Mouse (Mus musculus): ENCODE measurements around the gene Arhgap9. TPM values are rescaled to one million over a fixed set of nuclear protein-coding genes. Genes with fewer than 3 reads are reported as not detected.

The Arhgap9 gene
- polyA plus RNA-seq, 1 experiment from 2014 or later = 3.9 TPM

DNA sequence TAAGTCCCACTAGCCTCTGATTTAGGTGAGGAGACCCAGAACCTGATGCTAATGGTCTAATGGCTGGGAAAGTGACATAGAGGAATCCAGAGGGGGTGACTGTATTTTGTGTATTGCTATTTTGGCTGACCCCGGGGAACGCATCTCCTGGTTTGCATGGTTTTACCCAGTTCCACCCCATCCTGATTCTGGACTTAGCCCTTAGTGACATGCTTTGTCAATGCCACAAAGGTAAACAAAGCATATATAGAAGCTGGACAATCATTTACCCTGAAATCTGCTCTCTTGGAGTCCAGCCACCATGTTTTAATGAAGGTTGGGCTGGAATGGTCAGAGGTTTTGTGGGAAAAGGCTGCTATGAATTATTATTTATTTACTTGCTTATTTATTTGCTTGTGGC, 46.5 kb downstream of the Arhgap9 start:
- H3K4me1 ChIP-seq (ENCODE audit: control insufficient read depth, insufficient read depth, low read length) = 0 out of 2 replicates have a peak, but pooled peaks cover 7% of the 10 kb centered on the region
- no peaks in the 10 kb centered on the region for H3K9me3 ChIP-seq (ENCODE audit: control insufficient read depth, low read depth, low read length)
- no peak overlapping the region for H3K4me2 ChIP-seq (replicated peaks; ENCODE audit: low read depth, low read length)
- no peak overlapping the region for H3K27ac ChIP-seq (ENCODE audit: low read length)
- 46% methylated on average over 2 of the region's 2 CpGs for WGBS
- no peak for ATAC-seq (ENCODE audit: insufficient number of reproducible peaks, insufficient read depth, low FRiP score, low read depth)
- no peak overlapping the region for H3K4me3 ChIP-seq (ENCODE audit: low read depth, low read length)
- H3K36me3 ChIP-seq (ENCODE audit: control insufficient read depth, insufficient read depth, low read length) = no peaks in the 10 kb centered on the region
- no peaks in the 10 kb centered on the region for H3K27me3 ChIP-seq (ENCODE audit: control insufficient read depth, insufficient read depth, low read length)
- no peak overlapping the region for H3K9ac ChIP-seq (replicated peaks; ENCODE audit: low read depth, low read length)

DNA sequence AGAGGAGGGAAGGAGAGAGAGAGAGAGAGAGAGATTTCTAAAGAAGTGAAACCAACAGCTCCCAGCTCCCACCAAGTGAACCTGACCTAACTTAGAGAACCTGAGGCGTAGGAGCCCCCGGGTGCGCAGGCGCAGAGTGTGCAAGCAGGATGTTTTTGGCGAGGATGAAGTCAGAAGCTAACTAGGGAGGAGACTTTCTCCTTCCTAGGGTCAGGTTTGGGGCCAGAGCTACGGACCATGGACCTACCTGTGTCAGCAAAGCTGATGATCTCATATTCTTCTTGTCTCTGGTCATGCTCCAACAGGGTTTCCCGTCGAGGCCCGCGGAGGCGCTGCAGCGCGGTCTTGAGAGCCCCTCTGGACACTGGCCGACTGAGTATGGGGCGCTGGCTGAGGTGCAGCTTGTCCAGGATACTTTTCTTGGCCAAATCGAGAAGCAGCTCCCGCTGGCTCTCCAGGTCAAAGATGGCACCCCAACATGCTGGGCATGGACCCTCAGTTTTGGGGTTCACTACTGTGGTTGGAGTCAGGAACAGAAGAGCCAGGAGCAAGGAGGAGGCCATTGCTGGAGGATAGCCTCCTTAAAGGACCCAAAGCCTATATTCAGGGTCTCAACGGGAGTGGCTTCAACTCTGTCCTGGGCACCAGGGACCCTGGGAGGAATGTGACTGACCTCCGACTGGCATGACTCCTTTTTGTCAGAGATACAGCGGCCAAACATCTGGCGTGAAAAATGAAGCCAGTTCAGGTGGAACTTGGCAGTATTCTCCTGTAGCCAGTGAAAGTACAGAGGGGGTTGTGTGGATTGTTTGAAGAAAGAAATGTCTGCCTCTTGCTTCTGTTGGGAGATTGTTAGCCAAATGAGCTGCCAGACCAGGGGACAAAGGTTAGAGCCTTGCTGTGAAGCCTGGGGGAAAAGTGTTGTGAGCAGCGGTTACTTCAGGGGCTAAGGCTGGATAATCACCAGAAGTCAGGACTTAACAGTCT, 48.4 kb downstream of the Arhgap9 start, which contains the start of gene Inhbc:
Inhbc (minus strand) TSS at position 598 of the 987 bp plus-strand sequence.
- Histone ChIP-seq H3K4me1 (ENCODE audit: control insufficient read depth, insufficient read depth, low read length) (0 out of 2 replicates have a peak, but pooled peaks cover 7% of the 10 kb centered on the region), H3K9me3 (ENCODE audit: control insufficient read depth, low read depth, low read length) (no peaks in the 10 kb centered on the region), H3K27me3 (ENCODE audit: control insufficient read depth, insufficient read depth, low read length) (no peaks in the 10 kb centered on the region), H3K4me3 (ENCODE audit: low read depth, low read length) (no peak within 1 kb of the TSS), H3K27ac (ENCODE audit: low read length) (no peak within 1 kb of the TSS), H3K9ac (replicated peaks; ENCODE audit: low read depth, low read length) (no peak within 1 kb of the TSS), H3K4me2 (replicated peaks; ENCODE audit: low read depth, low read length) (no peak within 1 kb of the TSS), H3K36me3 (ENCODE audit: control insufficient read depth, insufficient read depth, low read length) (no peaks in the 10 kb centered on the region)
- ATAC-seq (ENCODE audit: insufficient number of reproducible peaks, insufficient read depth, low FRiP score, low read depth) = no peak
- whole genome bisulfite sequencing = 73% methylated on average over 22 of the region's 22 CpGs

DNA sequence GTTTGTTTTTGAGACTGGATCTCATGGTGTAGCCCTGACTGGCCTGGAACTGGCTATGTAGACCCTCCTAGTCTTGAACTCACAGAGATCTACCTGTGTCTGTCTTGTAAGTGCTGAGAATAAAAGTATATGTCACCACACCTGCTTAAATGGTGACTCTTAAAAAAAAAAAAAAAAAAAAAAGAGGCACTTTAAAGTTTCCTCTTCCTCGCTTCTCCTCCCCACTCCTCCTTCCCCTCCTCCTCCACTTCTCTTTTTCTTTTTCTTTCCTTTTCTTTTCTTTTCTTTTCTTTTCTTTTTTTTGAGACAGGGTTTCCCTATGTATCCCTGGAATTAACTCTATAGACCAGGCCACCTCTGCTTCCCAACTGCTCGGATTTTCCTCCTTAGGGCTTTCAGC, 49.3 kb downstream of the Arhgap9 start:
- H3K27ac ChIP-seq (ENCODE audit: low read length) = no peak overlapping the region
- 75% methylated on average over 2 of the region's 2 CpGs for WGBS
- no peak for ATAC-seq (ENCODE audit: insufficient number of reproducible peaks, insufficient read depth, low FRiP score, low read depth)
- no peaks in the 10 kb centered on the region for H3K9me3 ChIP-seq (ENCODE audit: control insufficient read depth, low read depth, low read length)
- H3K4me1 ChIP-seq (ENCODE audit: control insufficient read depth, insufficient read depth, low read length) = 0 out of 2 replicates have a peak, but pooled peaks cover 7% of the 10 kb centered on the region
- no peaks in the 10 kb centered on the region for H3K36me3 ChIP-seq (ENCODE audit: control insufficient read depth, insufficient read depth, low read length)
- no peaks in the 10 kb centered on the region for H3K27me3 ChIP-seq (ENCODE audit: control insufficient read depth, insufficient read depth, low read length)
- H3K4me3 ChIP-seq (ENCODE audit: low read depth, low read length) = no peak overlapping the region
- H3K4me2 ChIP-seq (replicated peaks; ENCODE audit: low read depth, low read length) = no peak overlapping the region
- H3K9ac ChIP-seq (replicated peaks; ENCODE audit: low read depth, low read length) = no peak overlapping the region

DNA sequence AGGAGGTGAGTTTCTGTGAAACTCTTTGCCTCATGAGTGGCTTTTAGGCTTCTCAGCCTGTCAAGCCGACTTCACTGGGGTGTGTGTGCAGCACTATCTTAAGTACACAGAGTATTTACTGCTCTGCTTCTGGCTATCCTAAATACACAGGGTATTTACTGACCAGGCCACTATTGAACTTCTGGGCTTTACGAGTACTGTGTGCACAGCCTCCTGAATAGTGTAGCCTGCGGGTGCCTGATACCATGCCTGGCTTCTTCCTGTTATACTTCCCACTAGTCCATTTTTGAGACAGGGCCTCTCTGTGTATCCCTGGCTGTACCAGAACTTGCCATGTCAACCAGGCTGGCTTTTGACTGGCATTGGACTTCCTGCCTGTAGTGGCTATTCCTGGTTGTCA, 55.9 kb downstream of the Arhgap9 start:
- peak; percentile 25; the same call in 1 of the 2 replicates for ATAC-seq (ENCODE audit: insufficient number of reproducible peaks, insufficient read depth, low FRiP score, low read depth)
- 58% methylated on average over 3 of the region's 3 CpGs for WGBS
- H3K4me1 ChIP-seq (ENCODE audit: control insufficient read depth, insufficient read depth, low read length) = peaks cover 6% of the 10 kb centered on the region

More for the DNA sequence above, 55.9 kb downstream of the Arhgap9 start:
- Histone ChIP-seq H3K4me2 (replicated peaks; ENCODE audit: low read depth, low read length) (no peak overlapping the region), H3K9ac (replicated peaks; ENCODE audit: low read depth, low read length) (no peak overlapping the region), H3K36me3 (ENCODE audit: control insufficient read depth, insufficient read depth, low read length) (no peaks in the 10 kb centered on the region), H3K27me3 (ENCODE audit: control insufficient read depth, insufficient read depth, low read length) (no peaks in the 10 kb centered on the region), H3K4me3 (ENCODE audit: low read depth, low read length) (no peak overlapping the region), H3K27ac (ENCODE audit: low read length) (no peak overlapping the region), H3K9me3 (ENCODE audit: control insufficient read depth, low read depth, low read length) (no peaks in the 10 kb centered on the region)

Other genes with a start within 250 kb of the Arhgap9 start
- 0.27 and 0.56 TPM in 2 replicates for gene Agap2, start 246.7 kb upstream of the Arhgap9 start, polyA plus RNA-seq (2014; fragmentation: Nextera tagmentation; extraction: Ambion mirVana)
- gene Os9, start 200.8 kb upstream of the Arhgap9 start, polyA plus RNA-seq (2014; fragmentation: Nextera tagmentation; extraction: Ambion mirVana) = 47.8 and 52.7 TPM in 2 replicates
- 27.7 and 29.4 TPM in 2 replicates for gene B4galnt1, start 156.7 kb upstream of the Arhgap9 start, polyA plus RNA-seq (2014; fragmentation: Nextera tagmentation; extraction: Ambion mirVana)
- 0.34 and 0.82 TPM in 2 replicates for gene Slc26a10, start 141.3 kb upstream of the Arhgap9 start, polyA plus RNA-seq (2014; fragmentation: Nextera tagmentation; extraction: Ambion mirVana)
- gene Arhgef25, start 131.9 kb upstream of the Arhgap9 start, polyA plus RNA-seq (2014; fragmentation: Nextera tagmentation; extraction: Ambion mirVana) = 64.0 and 71.1 TPM in 2 replicates
- gene Dtx3, start 126.2 kb upstream of the Arhgap9 start, polyA plus RNA-seq (2014; fragmentation: Nextera tagmentation; extraction: Ambion mirVana) = 123 and 125 TPM in 2 replicates
- 22.7 and 22.9 TPM in 2 replicates for gene Pip4k2c, start 110.4 kb upstream of the Arhgap9 start, polyA plus RNA-seq (2014; fragmentation: Nextera tagmentation; extraction: Ambion mirVana)
- gene Kif5a, start 58.6 kb upstream of the Arhgap9 start, polyA plus RNA-seq (2014; fragmentation: Nextera tagmentation; extraction: Ambion mirVana) = 7.7 and 7.8 TPM in 2 replicates
- gene Dctn2, start 55.6 kb upstream of the Arhgap9 start, polyA plus RNA-seq (2014; fragmentation: Nextera tagmentation; extraction: Ambion mirVana) = 161 and 177 TPM in 2 replicates
- gene Mbd6, start 32.9 kb upstream of the Arhgap9 start, polyA plus RNA-seq (2014; fragmentation: Nextera tagmentation; extraction: Ambion mirVana) = 22.2 and 23.2 TPM in 2 replicates
- 96.9 and 107 TPM in 2 replicates for gene Mars, start 10.2 kb upstream of the Arhgap9 start, polyA plus RNA-seq (2014; fragmentation: Nextera tagmentation; extraction: Ambion mirVana)
- gene Gli1, start 20.0 kb downstream of the Arhgap9 start, polyA plus RNA-seq (2014; fragmentation: Nextera tagmentation; extraction: Ambion mirVana) = 15.5 and 17.6 TPM in 2 replicates
- gene Inhbe, start 32.4 kb downstream of the Arhgap9 start, polyA plus RNA-seq (2014; fragmentation: Nextera tagmentation; extraction: Ambion mirVana) = not detected in 2 replicates
- gene Inhbc, start 48.5 kb downstream of the Arhgap9 start, polyA plus RNA-seq (2014; fragmentation: Nextera tagmentation; extraction: Ambion mirVana) = 0.35 TPM in 1 of 2 replicates, not detected in the other
- 34.9 and 37.3 TPM in 2 replicates for gene R3hdm2, start 58.4 kb downstream of the Arhgap9 start, polyA plus RNA-seq (2014; fragmentation: Nextera tagmentation; extraction: Ambion mirVana)
- 0.32 and 0.48 TPM in 2 replicates for gene Stac3, start 179.7 kb downstream of the Arhgap9 start, polyA plus RNA-seq (2014; fragmentation: Nextera tagmentation; extraction: Ambion mirVana)
- gene Ndufa4l2, start 193.0 kb downstream of the Arhgap9 start, polyA plus RNA-seq (2014; fragmentation: Nextera tagmentation; extraction: Ambion mirVana) = 81.3 and 84.3 TPM in 2 replicates
- gene Shmt2, start 200.5 kb downstream of the Arhgap9 start, polyA plus RNA-seq (2014; fragmentation: Nextera tagmentation; extraction: Ambion mirVana) = 107 and 121 TPM in 2 replicates
- gene Nxph4, start 212.6 kb downstream of the Arhgap9 start, polyA plus RNA-seq (2014; fragmentation: Nextera tagmentation; extraction: Ambion mirVana) = 3.8 and 4.8 TPM in 2 replicates